Mouse (Mus musculus) megakaryocyte, embryonic 14.5 days (primary cell): ENCODE measurements at regions not wholly inside any gene's neighbourhood (a gene's known extent, or its start where the extent isn't known, plus 50 kb on each side); places are given as distances from the start of the nearest gene placed in this dataset.

ENCODE experiments used
- FLI1 ChIP-seq: IDR thresholded peaks from 2 replicates; pipeline ENCODE4 v1.6.1; 2012; ENCODE audit warnings: low read length, inconsistent platforms, mixed read lengths
- GATA1 ChIP-seq: IDR thresholded peaks from 3 replicates; pipeline ENCODE4 v1.6.1; 2012; ENCODE audit warnings: mixed read lengths, low read length, inconsistent platforms, borderline replicate concordance

DNA sequence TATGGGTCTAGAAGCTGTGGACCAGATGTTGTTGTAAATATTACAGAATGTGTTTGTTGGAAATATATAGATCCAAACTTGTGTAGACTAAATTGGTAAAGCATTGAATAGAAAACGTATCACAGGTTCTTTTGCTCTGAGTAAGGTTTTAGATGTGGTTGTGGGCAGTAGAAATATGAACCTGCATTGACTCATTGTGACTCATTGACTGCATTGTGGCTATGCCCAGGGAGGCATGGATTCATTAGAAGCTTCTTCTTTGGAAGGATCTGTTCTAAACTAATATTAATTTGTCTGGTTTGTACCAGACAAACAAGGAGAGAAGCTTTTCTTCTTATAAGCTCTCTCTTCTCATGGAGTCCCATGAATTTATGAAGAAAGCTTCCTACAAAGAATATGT is 248.2 kb upstream of the Xrcc4 start:
- no peak for TF ChIP-seq GATA1
- TF ChIP-seq FLI1: no peak
